Mouse (Mus musculus) right cerebral cortex, adult 18-20 months (tissue): ENCODE results near the gene Slc25a53.
"Not testable (repeated sequence)": the region's sequence is repeated elsewhere in the genome, so short reads cannot be mapped to it uniquely, and the experiment has no call there.

Experiments
- DNase-seq: peaks from one replicate; pipeline ENCODE4 v3.0.0; 2022; ENCODE audit warnings: mixed read lengths

The Slc25a53 gene

GRCm38 (mm10) chrX:137038000-137038483, at the start of gene Slc25a53:
Gene Slc25a53, minus strand, starts transcription at chrX:137038302.
- peak; percentile 85 for DNase-seq

- DNase-seq, result peak; percentile 51
These were observed 25.1 kb upstream of the Slc25a53 start for GRCm38 (mm10) chrX:137063202-137063601.

- peak; percentile 71 for DNase-seq
These were observed 11.5 kb upstream of the Slc25a53 start, which contains the start of gene Fam199x for GRCm38 (mm10) chrX:137049425-137050225. Gene Fam199x, plus strand, starts transcription at chrX:137049594.

- DNase-seq, result no peak
These were observed 10.9 kb upstream of the Slc25a53 start for GRCm38 (mm10) chrX:137049060-137049424.

GRCm38 (mm10) chrX:137038502-137038901, 400 bp upstream of the Slc25a53 start:
- no peak for DNase-seq

- no peak for DNase-seq
These were observed 567 bp downstream of the Slc25a53 start for GRCm38 (mm10) chrX:137037470-137037999.

- DNase-seq, result no peak
These were observed 3.8 kb downstream of the Slc25a53 start for GRCm38 (mm10) chrX:137034322-137034721.

- DNase-seq, result no peak
These were observed 6.4 kb downstream of the Slc25a53 start for GRCm38 (mm10) chrX:137031726-137032125.

GRCm38 (mm10) chrX:137030916-137031315, 7.2 kb downstream of the Slc25a53 start:
- no peak for DNase-seq

GRCm38 (mm10) chrX:137019310-137019709, 18.8 kb downstream of the Slc25a53 start:
- DNase-seq, result peak; percentile 23

- DNase-seq, result no peak
These were observed 20.4 kb downstream of the Slc25a53 start for GRCm38 (mm10) chrX:137017668-137018067.

- peak; percentile 52 for DNase-seq
These were observed 22.9 kb downstream of the Slc25a53 start for GRCm38 (mm10) chrX:137015099-137015709.

- no peak for DNase-seq
These were observed 41.8 kb downstream of the Slc25a53 start for GRCm38 (mm10) chrX:136996256-136996655.

- no peak for DNase-seq
These were observed 44.5 kb downstream of the Slc25a53 start for GRCm38 (mm10) chrX:136993641-136994040.

- peak; percentile 89 for DNase-seq
These were observed 45.0 kb downstream of the Slc25a53 start, which contains the start of gene Zcchc18 for GRCm38 (mm10) chrX:136992978-136993547. Gene Zcchc18, plus strand, starts transcription at chrX:136993155.

GRCm38 (mm10) chrX:136992191-136992965, 45.7 kb downstream of the Slc25a53 start:
- DNase-seq, result no peak

GRCm38 (mm10) chrX:136991274-136991673, 46.8 kb downstream of the Slc25a53 start:
- DNase-seq, result no peak

GRCm38 (mm10) chrX:136986039-136986438, 52.1 kb downstream of the Slc25a53 start:
- DNase-seq, result no peak

- DNase-seq, result no peak
These were observed 59.5 kb downstream of the Slc25a53 start for GRCm38 (mm10) chrX:136978616-136979015.

GRCm38 (mm10) chrX:136976424-136977084, 61.5 kb downstream of the Slc25a53 start, which contains the start of the genes Tmsb15l and Tmsb15b1:
Gene Tmsb15l, minus strand, starts transcription at chrX:136976869.
Gene Tmsb15b1, minus strand, starts transcription at chrX:136976874.
- DNase-seq, result peak; percentile 82

GRCm38 (mm10) chrX:136975397-136975796, 62.7 kb downstream of the Slc25a53 start, which contains the start of gene Tmsb15b2:
Gene Tmsb15b2, minus strand, starts transcription at chrX:136975497.
- DNase-seq, result not testable (repeated sequence)

GRCm38 (mm10) chrX:136959688-136960087, 78.4 kb downstream of the Slc25a53 start:
- DNase-seq, result no peak
